Mouse (Mus musculus) MEL (cell line): ENCODE results near the gene Ndufaf8. TPM values are rescaled to one million over a fixed set of nuclear protein-coding genes. Genes with fewer than 3 reads are reported as not detected.
A peak's percentile ranks its signal among the peaks of the same experiment; 100 is the strongest.

Experiments
- DNase-seq: peaks from one replicate; pipeline ENCODE4 v3.0.0; 2011; ENCODE audit warnings: low read depth, low spot score
- H3K27ac ChIP-seq: 2 replicates; pipeline ENCODE4 v1.5.1; 2012; ENCODE audit warnings: low read depth, mild to moderate bottlenecking, control low read depth, low read length, moderate library complexity; ENCODE audit not compliant: control insufficient read depth
- H3K27me3 ChIP-seq, 2 experiments: fragments of 150-350 bp in 1 of 2; sonication (generic) in 1 of 2; 2 replicates each; pipeline ENCODE4 v1.6.1; 2012; ENCODE audit warnings: low read length in 2 of 2, mild to moderate bottlenecking in 2 of 2, improper control_type of control experiment in 1 of 2, moderate library complexity in 1 of 2; ENCODE audit not compliant: insufficient read depth in 2 of 2, control insufficient read depth in 1 of 2
- H3K36me3 ChIP-seq, 2 experiments: 2 replicates each; pipeline ENCODE4 v1.6.1; 2012 to 2014; ENCODE audit warnings: low read length in 2 of 2, improper control_type of control experiment in 1 of 2, inconsistent platforms in 1 of 2, mild to moderate bottlenecking in 1 of 2; ENCODE audit not compliant: insufficient read depth in 2 of 2, control insufficient read depth in 1 of 2
- H3K4me1 ChIP-seq, 2 experiments: fragments of 150-350 bp in 1 of 2; sonication (generic) in 1 of 2; 2 replicates each; pipeline ENCODE4 v1.6.1; 2012; ENCODE audit warnings: low read length in 2 of 2, improper control_type of control experiment in 1 of 2, mild to moderate bottlenecking in 1 of 2; ENCODE audit not compliant: insufficient read depth in 2 of 2, control insufficient read depth in 1 of 2
- H3K4me3 ChIP-seq, 2 experiments: fragments of 150-350 bp in 1 of 2; sonication (generic) in 1 of 2; 2 replicates each; pipeline ENCODE4 v1.5.1; 2012; ENCODE audit warnings: low read depth in 2 of 2, low read length in 2 of 2, mild to moderate bottlenecking in 2 of 2, moderate library complexity in 2 of 2, control low read depth in 1 of 2, improper control_type of control experiment in 1 of 2; ENCODE audit not compliant: control insufficient read depth in 1 of 2, insufficient read depth in 1 of 2
- H3K79me2 ChIP-seq: 2 replicates; pipeline ENCODE4 v1.6.1; 2012; ENCODE audit warnings: mild to moderate bottlenecking, low read length, moderate library complexity; ENCODE audit not compliant: control insufficient read depth, poor library complexity, insufficient read depth
- H3K9ac ChIP-seq: 2 replicates; pipeline ENCODE4 v1.6.1; 2012; ENCODE audit warnings: low read depth, mild to moderate bottlenecking, control low read depth, low read length, moderate library complexity; ENCODE audit not compliant: control insufficient read depth, poor library complexity, severe bottlenecking
- H3K9me3 ChIP-seq: fragments of 150-350 bp; sonication (generic); replicated peaks from 2 replicates; pipeline ENCODE4 v1.6.1; 2012; ENCODE audit warnings: mild to moderate bottlenecking, low read length, improper control_type of control experiment, moderate library complexity; ENCODE audit not compliant: insufficient read depth
- BHLHE40 ChIP-seq: IDR thresholded peaks from 2 replicates; pipeline ENCODE4 v1.6.1; 2012; ENCODE audit warnings: low read depth, mild to moderate bottlenecking, inconsistent platforms, low read length, improper control_type of control experiment, borderline replicate concordance
- CHD1 ChIP-seq: IDR thresholded peaks from 2 replicates; pipeline ENCODE4 v1.6.1; 2012; ENCODE audit warnings: low read depth, mild to moderate bottlenecking, inconsistent platforms, low read length, improper control_type of control experiment
- CHD2 ChIP-seq: IDR thresholded peaks from 2 replicates; pipeline ENCODE4 v1.6.1; 2011; ENCODE audit warnings: low read length, improper control_type of control experiment
- CTCF ChIP-seq, 3 experiments: IDR thresholded peaks in 2 of 3; conservative IDR thresholded peaks in 1 of 3; 2 replicates each; pipeline ENCODE4 v1.5.1; 2011 to 2012; ENCODE audit warnings: low read length in 3 of 3, low read depth in 2 of 3, mild to moderate bottlenecking in 2 of 3, improper control_type of control experiment in 1 of 3, inconsistent platforms in 1 of 3, mixed read lengths in 1 of 3, moderate library complexity in 1 of 3; ENCODE audit not compliant: control insufficient read depth in 1 of 3, insufficient read depth in 1 of 3, poor library complexity in 1 of 3, severe bottlenecking in 1 of 3
- E2F4 ChIP-seq: IDR thresholded peaks from 2 replicates; pipeline ENCODE4 v1.6.1; 2011; ENCODE audit warnings: low read depth, low read length, improper control_type of control experiment, borderline replicate concordance
- JUND ChIP-seq: IDR thresholded peaks from 2 replicates; pipeline ENCODE4 v1.6.1; 2011; ENCODE audit warnings: low read depth, mild to moderate bottlenecking, improper control_type of control experiment, low read length
- KAT2A ChIP-seq: conservative IDR thresholded peaks from 2 replicates; pipeline ENCODE4 v1.6.1; 2012; ENCODE audit warnings: low read depth, low read length, improper control_type of control experiment, inconsistent platforms
- MEF2A ChIP-seq: IDR thresholded peaks from 2 replicates; pipeline ENCODE4 v1.6.1; 2014; ENCODE audit warnings: low read depth, mild to moderate bottlenecking, inconsistent platforms, low read length, improper control_type of control experiment; ENCODE audit not compliant: poor library complexity, insufficient replicate concordance, severe bottlenecking; ENCODE audit errors: extremely low read depth
- MYB ChIP-seq: IDR thresholded peaks from 2 replicates; pipeline ENCODE4 v1.6.1; 2011; ENCODE audit warnings: mild to moderate bottlenecking, low read depth, low read length, improper control_type of control experiment
- MYC ChIP-seq: IDR thresholded peaks from 2 replicates; pipeline ENCODE4 v1.6.1; 2011; ENCODE audit warnings: low read depth, mild to moderate bottlenecking, low read length, improper control_type of control experiment, moderate library complexity
- NRF1 ChIP-seq: IDR thresholded peaks from 2 replicates; pipeline ENCODE4 v1.6.1; 2014; ENCODE audit warnings: low read depth, mild to moderate bottlenecking, inconsistent platforms, low read length, improper control_type of control experiment, moderate library complexity; ENCODE audit not compliant: poor library complexity, insufficient read depth, severe bottlenecking
- RCOR1 ChIP-seq: IDR thresholded peaks from 2 replicates; pipeline ENCODE4 v1.6.1; 2012; ENCODE audit warnings: low read depth, mild to moderate bottlenecking, inconsistent platforms, low read length, improper control_type of control experiment
- SIN3A ChIP-seq: IDR thresholded peaks from 2 replicates; pipeline ENCODE4 v1.6.1; 2012; ENCODE audit warnings: low read length, improper control_type of control experiment, inconsistent platforms
- TAL1 ChIP-seq: IDR thresholded peaks from 2 replicates; pipeline ENCODE4 v1.6.1; 2012; ENCODE audit warnings: mild to moderate bottlenecking, inconsistent platforms, low read length, moderate library complexity, mixed read lengths
- TBP ChIP-seq: IDR thresholded peaks from 2 replicates; pipeline ENCODE4 v1.8.0; 2011; ENCODE audit warnings: low read depth, low read length, improper control_type of control experiment
- TCF12 ChIP-seq: IDR thresholded peaks from 2 replicates; pipeline ENCODE4 v1.6.1; 2014; ENCODE audit warnings: low read depth, mild to moderate bottlenecking, inconsistent platforms, low read length, improper control_type of control experiment, moderate library complexity
- UBTF ChIP-seq: IDR thresholded peaks from 2 replicates; pipeline ENCODE4 v1.6.1; 2012; ENCODE audit warnings: low read depth, mild to moderate bottlenecking, inconsistent platforms, low read length, improper control_type of control experiment, moderate library complexity, borderline replicate concordance; ENCODE audit not compliant: insufficient read depth
- USF2 ChIP-seq, 2 experiments: IDR thresholded peaks; 2 replicates each; pipeline ENCODE4 v1.6.1; 2011 to 2012; ENCODE audit warnings: improper control_type of control experiment in 2 of 2, low read length in 2 of 2, borderline replicate concordance in 1 of 2, inconsistent platforms in 1 of 2, low read depth in 1 of 2, mild to moderate bottlenecking in 1 of 2; ENCODE audit not compliant: insufficient read depth in 1 of 2
- ZC3H11A ChIP-seq: IDR thresholded peaks from 2 replicates; pipeline ENCODE4 v1.6.1; 2012; ENCODE audit warnings: low read depth, mild to moderate bottlenecking, inconsistent platforms, low read length, improper control_type of control experiment
- ZNF384 ChIP-seq: IDR thresholded peaks from 2 replicates; pipeline ENCODE4 v1.6.1; 2012; ENCODE audit warnings: low read depth, mild to moderate bottlenecking, inconsistent platforms, low read length, improper control_type of control experiment
- polyA plus RNA-seq, 2 experiments: library from polyadenylated mRNA; stranded (reverse) in 1 of 2; unstranded in 1 of 2; fragments of >175 nt in 1 of 2; fragments of >200 nt in 1 of 2; gene quantifications; 2 replicates each; pipeline versions ENCODE4 v1.2.1 to v1.2.4; 2012; ENCODE audit warnings: low replicate concordance in 2 of 2, low read depth in 1 of 2; ENCODE audit not compliant: insufficient read length in 2 of 2, insufficient read depth in 1 of 2, missing spikeins in 1 of 2
- total RNA-seq: library from RNA; depleted of rRNA; stranded (reverse); fragments of 300-350 nt; gene quantifications from 2 replicates; pipeline ENCODE4 v1.2.3, GENCODE M21; 2012

The Ndufaf8 gene
- total and polyA plus RNA-seq, 3 experiments = 77.6 to 120 TPM; not detected in 1

GRCm38 (mm10) chr11:120122126-120122525 is 23.4 kb downstream of the Ndufaf8 start:
- no peaks in the 10 kb centered on the region for H3K4me1 ChIP-seq
- H3K4me3 ChIP-seq = no peak overlapping the region
- H3K27ac ChIP-seq = no peak overlapping the region
- H3K36me3 ChIP-seq = peaks cover 0 to 12% of the 10 kb centered on the region in 2 experiments; a peak in 2 of 4 replicates
- H3K9me3 ChIP-seq = no peaks in the 10 kb centered on the region
- H3K27me3 ChIP-seq = no peaks in the 10 kb centered on the region
- no peak overlapping the region for H3K9ac ChIP-seq
- H3K79me2 ChIP-seq = no peaks in the 10 kb centered on the region
- TF ChIP-seq E2F4 (no peak), CHD1 (no peak), USF2 (IDR thresholded peaks at IDR 0.05; ENCODE audit: borderline replicate concordance in 1 of 2, insufficient read depth in 1 of 2, low read depth in 1 of 2, low read length in 2 of 2) (no peak), MEF2A (no peak), CHD2 (no peak), TAL1 (no peak), MYC (no peak), NRF1 (no peak), UBTF (no peak), BHLHE40 (no peak), TBP (no peak), ZC3H11A (no peak), JUND (no peak), KAT2A (no peak), TCF12 (no peak), SIN3A (no peak), MYB (no peak), RCOR1 (no peak)
- DNase-seq = no peak

GRCm38 (mm10) chr11:120126845-120127244 is 28.1 kb downstream of the Ndufaf8 start:
- Histone ChIP-seq H3K79me2 (no peaks in the 10 kb centered on the region), H3K4me1 (no peaks in the 10 kb centered on the region), H3K9me3 (no peaks in the 10 kb centered on the region)
- TF ChIP-seq ZNF384 = no peak
- peak in 1 of 3 experiments; percentile 10; a peak in 2 of 6 replicates for TF ChIP-seq CTCF (IDR thresholded peaks at IDR 0.05 in 2 of 3, conservative IDR thresholded peaks at IDR 0.05 in 1 of 3; ENCODE audit: control insufficient read depth in 1 of 3, insufficient read depth in 1 of 3, low read depth in 2 of 3, low read length in 3 of 3, poor library complexity in 1 of 3, severe bottlenecking in 1 of 3)
- TF ChIP-seq, all 39 proteins: peak for 1
- Histone ChIP-seq H3K27ac (no peak overlapping the region), H3K36me3 (peaks cover 0 to 16% of the 10 kb centered on the region in 2 experiments; a peak in 2 of 4 replicates), H3K4me3 (no peak overlapping the region), H3K9ac (no peak overlapping the region), H3K27me3 (no peaks in the 10 kb centered on the region)
- peak; percentile 33 for DNase-seq
